Mouse (Mus musculus) olfactory bulb, adult 2 months (tissue): ENCODE data around the gene Iqcf1.

Experiments
- CTCF ChIP-seq: fragments of 200-500 bp; IDR thresholded peaks from 2 replicates; pipeline ENCODE4 v1.5.1; 2012; ENCODE audit warnings: low read depth, mild to moderate bottlenecking, low read length, moderate library complexity; ENCODE audit not compliant: insufficient read depth
- POLR2A ChIP-seq: fragments of 200-500 bp; IDR thresholded peaks from 2 replicates; pipeline ENCODE4 v1.6.1; 2012; ENCODE audit warnings: mild to moderate bottlenecking, low read depth, low read length, moderate library complexity; ENCODE audit not compliant: insufficient read depth

GRCm38 (mm10) chr9:106501846-106502245 is 2.1 kb downstream of the Iqcf1 start:
- no peak for TF ChIP-seq POLR2A
- no peak for TF ChIP-seq CTCF
